Mouse (Mus musculus) forebrain, postnatal 0 days (tissue): ENCODE measurements around the gene Plce1. TPM values are rescaled to one million over a fixed set of nuclear protein-coding genes. Genes with fewer than 3 reads are reported as not detected.

Experiments
- ATAC-seq: fragments of 200-750 bp; cut with Nextera tagmentation; 2 replicates; pipeline ENCODE4 v1.8.0; 2017; ENCODE audit warnings: mild to moderate bottlenecking, moderate library complexity
- DNase-seq: peaks from one replicate; pipeline ENCODE4 v3.0.0-alpha.2; 2015
- H3K27ac ChIP-seq: fragments of 300-500 bp; sonication (generic); 2 replicates; pipeline ENCODE4 v1.5.1; 2014; ENCODE audit warnings: low read depth, mild to moderate bottlenecking, antibody characterized with exemption, low read length, moderate library complexity, mixed read lengths
- H3K27me3 ChIP-seq: fragments of 300-500 bp; sonication (generic); 2 replicates; pipeline ENCODE4 v1.6.1; 2014; ENCODE audit warnings: mild to moderate bottlenecking, low read length, mixed read lengths; ENCODE audit not compliant: insufficient read depth
- H3K36me3 ChIP-seq: fragments of 300-500 bp; sonication (generic); 2 replicates; pipeline ENCODE4 v1.6.1; 2014; ENCODE audit warnings: mild to moderate bottlenecking, moderate library complexity; ENCODE audit not compliant: insufficient read depth
- H3K4me1 ChIP-seq: fragments of 300-500 bp; sonication (generic); 2 replicates; pipeline ENCODE4 v1.6.1; 2014; ENCODE audit warnings: antibody characterized with exemption; ENCODE audit not compliant: insufficient read depth
- H3K4me2 ChIP-seq: fragments of 300-500 bp; sonication (generic); 2 replicates; pipeline ENCODE4 v1.6.1; 2014; ENCODE audit warnings: low read depth, mild to moderate bottlenecking, moderate library complexity
- H3K4me3 ChIP-seq: fragments of 300-500 bp; sonication (generic); 2 replicates; pipeline ENCODE4 v1.5.1; 2014; ENCODE audit warnings: low read depth, low read length, mixed read lengths
- H3K9ac ChIP-seq: fragments of 300-500 bp; sonication (generic); 2 replicates; pipeline ENCODE4 v1.6.1; 2014; ENCODE audit warnings: mild to moderate bottlenecking
- H3K9me3 ChIP-seq: fragments of 300-500 bp; sonication (generic); 2 replicates; pipeline ENCODE4 v1.6.1; 2016; ENCODE audit warnings: low read length
- CTCF ChIP-seq: sonication (generic); IDR thresholded peaks from 2 replicates; pipeline ENCODE4 v1.5.1; 2016; ENCODE audit warnings: antibody characterized with exemption, control low read depth, low read depth
- WGBS: fragments of 180-500 bp; shearing (Covaris S2); extraction: QIAGEN DNeasy Blood & Tissue Kit; methylation state at CpG from one replicate; pipeline ENCODE4 v1.1.7; 2014; 5-methylcytosine and 5-hydroxymethylcytosine counted together
- polyA plus RNA-seq: library from polyadenylated mRNA; unstranded; fragments of >200 nt; fragmentation: Nextera tagmentation; extraction: Ambion mirVana; gene quantifications from 2 replicates; pipeline ENCODE4 v1.2.1, GENCODE M21; 2015
- total RNA-seq: library from RNA; depleted of rRNA; stranded (reverse); fragments of >200 nt; gene quantifications from 2 replicates; pipeline ENCODE4 v1.2.3, GENCODE M21; 2014

Gene Plce1
- total and polyA plus RNA-seq, 2 experiments from 2014 or later = 2.8 to 11.1 TPM

DNA sequence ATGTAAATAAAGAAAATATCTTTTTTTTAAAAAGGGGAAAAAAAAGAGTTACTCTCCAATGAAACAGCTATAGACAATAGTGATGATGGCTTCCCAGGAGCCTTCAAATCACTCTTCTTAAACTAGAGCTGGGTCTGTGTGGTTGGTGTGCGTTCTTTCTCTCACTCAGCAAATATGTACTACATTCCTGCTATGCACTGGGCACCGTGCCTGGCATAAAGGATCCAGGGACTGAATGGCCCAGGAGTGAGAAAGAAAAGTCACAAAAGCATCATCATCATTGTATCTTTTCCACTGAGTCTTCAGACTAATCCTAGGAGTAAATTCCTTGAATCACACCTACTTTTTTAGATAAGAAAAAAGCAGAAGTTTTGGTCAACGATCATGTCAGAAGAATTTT lies 276.3 kb downstream of the Plce1 start:
- ATAC-seq = no peak
- 76% methylated on average over 3 of the region's 3 CpGs for WGBS

GRCm38 (mm10) chr19:38758056-38758455 lies 277.1 kb downstream of the Plce1 start:
- TF ChIP-seq CTCF = no peak
- ATAC-seq = no peak
- no peak overlapping the region for H3K4me3 ChIP-seq
- H3K9me3 ChIP-seq = no peaks in the 10 kb centered on the region
- no peaks in the 10 kb centered on the region for H3K4me1 ChIP-seq
- H3K27me3 ChIP-seq = no peaks in the 10 kb centered on the region
- no peak for DNase-seq
- H3K27ac ChIP-seq = no peak overlapping the region
- H3K9ac ChIP-seq = no peak overlapping the region
- no peak overlapping the region for H3K4me2 ChIP-seq
- WGBS = 50% methylated on average over 5 of the region's 5 CpGs
- no peaks in the 10 kb centered on the region for H3K36me3 ChIP-seq

More for the DNA sequence above, 276.3 kb downstream of the Plce1 start:
- Histone ChIP-seq H3K9me3 (no peaks in the 10 kb centered on the region), H3K4me3 (no peak overlapping the region), H3K27me3 (no peaks in the 10 kb centered on the region), H3K27ac (no peak overlapping the region), H3K4me1 (no peaks in the 10 kb centered on the region), H3K4me2 (no peak overlapping the region), H3K36me3 (no peaks in the 10 kb centered on the region), H3K9ac (no peak overlapping the region)
- DNase-seq = no peak
- no peak for TF ChIP-seq CTCF

DNA sequence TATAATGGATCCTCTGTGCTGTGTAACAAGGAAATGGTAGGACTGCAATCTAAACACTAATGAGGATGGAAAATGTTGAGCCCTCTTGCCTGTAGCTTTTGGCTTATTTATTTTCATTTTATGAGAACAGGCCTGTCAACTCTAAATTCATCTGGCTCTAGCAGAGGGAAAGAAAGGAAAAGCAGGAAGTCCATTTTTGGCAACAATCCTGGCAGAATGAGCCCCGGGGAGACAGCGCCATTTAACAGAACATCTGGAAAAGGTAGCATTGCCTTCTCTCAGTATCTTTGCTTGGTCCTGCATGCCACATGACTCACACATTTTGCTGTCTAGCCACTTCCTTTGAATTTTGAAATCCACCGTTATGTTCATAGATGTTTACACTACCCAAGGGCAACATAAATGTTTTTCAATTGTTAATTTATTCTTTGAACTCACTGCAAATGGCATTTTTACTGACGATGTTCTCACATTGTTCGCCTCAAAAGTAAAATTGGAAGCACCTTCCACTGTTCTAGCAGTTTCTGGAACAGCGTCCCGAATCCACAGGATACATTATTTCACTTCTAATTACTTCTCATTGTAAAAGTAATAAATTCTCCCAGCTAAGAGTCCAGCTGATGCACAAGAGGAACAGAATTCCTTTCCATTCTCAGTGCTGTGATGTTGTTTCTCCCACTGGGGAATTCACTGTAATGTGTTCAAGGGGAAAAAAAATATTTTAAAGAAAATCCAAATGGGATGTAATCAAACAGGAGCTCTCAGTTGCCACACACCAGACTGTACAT lies 278.0 kb downstream of the Plce1 start:
- DNase-seq (no peak), ATAC-seq (no peak)
- no peak for TF ChIP-seq CTCF
- Histone ChIP-seq H3K36me3 (no peaks in the 10 kb centered on the region), H3K4me3 (no peak overlapping the region), H3K9me3 (no peaks in the 10 kb centered on the region), H3K4me1 (no peaks in the 10 kb centered on the region), H3K27ac (0 out of 2 replicates have a peak overlapping the region, but pooled peaks have one; percentile 29), H3K4me2 (no peak overlapping the region), H3K27me3 (no peaks in the 10 kb centered on the region), H3K9ac (no peak overlapping the region)
- 85% methylated on average over 7 of the region's 7 CpGs for WGBS

- Histone ChIP-seq H3K9me3 (no peaks in the 10 kb centered on the region), H3K36me3 (no peaks in the 10 kb centered on the region), H3K4me1 (no peaks in the 10 kb centered on the region), H3K4me2 (no peak overlapping the region), H3K27me3 (no peaks in the 10 kb centered on the region), H3K9ac (no peak overlapping the region), H3K27ac (no peak overlapping the region), H3K4me3 (no peak overlapping the region)
- no peak for TF ChIP-seq CTCF
- DNase-seq (no peak), ATAC-seq (no peak)
- WGBS = 82% methylated on average over 3 of the region's 3 CpGs
Measured at GRCm38 (mm10) chr19:38760441-38760840, 279.5 kb downstream of the Plce1 start.

DNA sequence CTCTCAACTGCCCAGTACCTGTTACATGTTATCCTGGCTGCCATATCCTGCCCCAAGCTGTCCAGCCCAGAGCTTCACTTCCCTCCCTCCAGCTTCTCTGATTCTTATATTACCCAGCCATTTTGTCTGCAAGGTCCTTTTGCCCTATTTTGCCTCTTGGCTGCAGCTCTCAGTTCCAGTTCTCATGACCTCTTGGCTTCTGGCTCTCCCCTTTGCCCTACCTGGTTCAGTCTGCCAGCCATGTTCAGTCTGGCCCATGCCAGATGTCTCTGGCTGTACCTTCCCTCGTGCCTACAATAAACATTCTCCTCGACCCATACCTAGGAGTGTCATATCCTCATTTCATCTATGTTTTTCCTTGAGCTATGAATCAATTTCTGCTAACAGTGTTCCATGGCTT lies 285.4 kb downstream of the Plce1 start:
- Histone ChIP-seq H3K36me3 (no peaks in the 10 kb centered on the region), H3K27me3 (no peaks in the 10 kb centered on the region), H3K27ac (no peak overlapping the region), H3K9ac (no peak overlapping the region), H3K9me3 (no peaks in the 10 kb centered on the region), H3K4me3 (no peak overlapping the region), H3K4me2 (no peak overlapping the region), H3K4me1 (no peaks in the 10 kb centered on the region)
- 93% methylated on average over 2 of the region's 2 CpGs for WGBS
- DNase-seq (no peak), ATAC-seq (no peak)
- TF ChIP-seq CTCF = no peak

DNA sequence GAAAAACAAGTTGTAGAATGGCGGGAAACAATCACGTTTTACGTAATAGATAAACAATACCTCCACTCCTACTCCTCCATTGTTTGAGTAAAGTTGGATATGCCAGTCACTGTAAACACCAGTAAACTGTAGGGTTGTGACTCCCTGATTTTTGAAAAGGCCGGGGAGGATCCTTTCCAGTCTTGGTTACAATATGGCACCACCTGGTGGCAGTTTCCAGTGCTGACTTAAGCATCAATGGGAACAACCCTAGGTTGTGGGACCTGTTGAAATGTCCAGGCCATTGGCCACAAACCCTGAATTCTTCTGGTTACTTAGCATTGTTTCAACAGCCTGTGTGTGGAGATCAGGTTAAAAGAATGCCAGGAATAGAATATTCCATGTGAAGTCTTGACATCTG lies 294.6 kb downstream of the Plce1 start:
- Histone ChIP-seq H3K4me3 (no peak overlapping the region), H3K4me2 (no peak overlapping the region), H3K4me1 (no peaks in the 10 kb centered on the region), H3K27me3 (no peaks in the 10 kb centered on the region), H3K36me3 (no peaks in the 10 kb centered on the region), H3K9ac (no peak overlapping the region), H3K27ac (no peak overlapping the region), H3K9me3 (no peaks in the 10 kb centered on the region)
- DNase-seq (peak; percentile 71), ATAC-seq (peak; percentile 69)
- peak; percentile 80 for TF ChIP-seq CTCF
- WGBS = 55% methylated on average over 4 of the region's 4 CpGs

GRCm38 (mm10) chr19:38778805-38779204 lies 297.9 kb downstream of the Plce1 start:
- TF ChIP-seq CTCF = no peak
- H3K4me1 ChIP-seq = no peaks in the 10 kb centered on the region
- DNase-seq (peak; percentile 26), ATAC-seq (peak; percentile 43; the same call in 1 of the 2 replicates)
- no peaks in the 10 kb centered on the region for H3K27me3 ChIP-seq
- no peaks in the 10 kb centered on the region for H3K36me3 ChIP-seq
- H3K27ac ChIP-seq = no peak overlapping the region
- H3K9me3 ChIP-seq = no peaks in the 10 kb centered on the region
- no peak overlapping the region for H3K4me3 ChIP-seq
- no peak overlapping the region for H3K4me2 ChIP-seq
- no peak overlapping the region for H3K9ac ChIP-seq
- 41% methylated on average over 2 of the region's 2 CpGs for WGBS
